Mouse (Mus musculus) spleen, adult 18-20 months (tissue): ENCODE results near the gene Cd164l2.

Source experiments
- DNase-seq, 2 experiments: peaks; one replicate each; pipeline ENCODE4 v3.0.0; 2022; ENCODE audit warnings: mixed read lengths in 2 of 2

The Cd164l2 gene

DNA sequence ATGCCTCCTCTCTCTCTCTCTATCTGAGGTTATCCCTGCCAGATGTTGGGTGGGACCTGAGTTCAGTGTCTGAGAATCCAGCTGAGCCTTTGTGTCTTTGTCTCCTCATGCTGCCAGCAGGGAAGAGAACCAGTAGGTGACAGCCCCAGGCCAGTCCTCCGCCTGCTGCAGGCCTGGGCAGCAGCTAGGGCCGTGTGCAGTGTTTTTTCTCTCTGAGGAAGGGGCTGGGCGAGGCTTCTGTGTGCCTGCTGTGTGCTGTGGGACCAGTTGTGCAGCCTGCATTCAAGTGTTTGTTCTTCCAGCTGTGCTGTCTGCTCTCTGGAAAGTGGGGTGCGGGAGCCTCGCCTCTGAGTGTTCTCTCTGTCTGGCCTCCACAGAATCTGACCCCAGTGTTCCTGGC, 11.9 kb downstream of the Cd164l2 start:
- no peak for DNase-seq

DNA sequence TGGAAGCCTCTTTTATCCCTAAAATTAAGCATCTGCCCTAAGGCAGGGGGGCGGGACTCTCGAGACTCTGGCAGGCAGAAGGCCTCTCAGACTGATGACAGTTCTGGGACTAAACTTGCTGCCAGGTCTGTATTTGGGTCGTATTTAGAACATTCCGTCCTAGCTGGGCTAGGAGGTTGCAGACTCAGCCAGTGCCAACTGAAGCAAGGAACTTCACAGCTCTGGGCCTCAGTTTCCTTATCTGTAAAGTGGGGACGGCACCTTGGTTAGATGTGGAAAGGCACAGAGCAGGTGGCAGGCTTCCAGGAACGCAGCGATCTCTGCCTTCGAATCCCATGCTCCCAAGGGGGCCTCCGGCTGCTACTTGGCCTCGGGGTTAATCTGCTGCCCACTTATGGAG, 14.1 kb downstream of the Cd164l2 start:
- DNase-seq, result no peak

DNA sequence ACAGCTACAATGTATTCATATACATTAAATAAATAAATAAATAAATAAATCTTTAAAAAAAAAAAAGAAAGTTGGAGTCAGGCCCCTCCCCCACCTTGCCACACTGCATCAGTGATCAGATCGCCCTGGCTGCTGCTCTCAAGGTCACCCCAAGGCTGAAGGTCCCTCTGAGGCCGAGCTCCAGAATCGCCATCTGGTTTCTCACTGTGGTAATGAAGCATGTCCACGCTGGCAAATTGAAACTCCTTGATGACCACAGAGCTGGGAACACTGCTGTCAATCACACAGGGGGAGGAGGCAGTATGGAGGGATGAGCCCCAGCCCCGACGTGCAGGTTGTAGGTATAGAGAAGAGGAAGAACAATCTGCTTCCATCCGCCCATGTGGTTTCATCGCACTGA, 15.7 kb downstream of the Cd164l2 start:
- no peak for DNase-seq

DNA sequence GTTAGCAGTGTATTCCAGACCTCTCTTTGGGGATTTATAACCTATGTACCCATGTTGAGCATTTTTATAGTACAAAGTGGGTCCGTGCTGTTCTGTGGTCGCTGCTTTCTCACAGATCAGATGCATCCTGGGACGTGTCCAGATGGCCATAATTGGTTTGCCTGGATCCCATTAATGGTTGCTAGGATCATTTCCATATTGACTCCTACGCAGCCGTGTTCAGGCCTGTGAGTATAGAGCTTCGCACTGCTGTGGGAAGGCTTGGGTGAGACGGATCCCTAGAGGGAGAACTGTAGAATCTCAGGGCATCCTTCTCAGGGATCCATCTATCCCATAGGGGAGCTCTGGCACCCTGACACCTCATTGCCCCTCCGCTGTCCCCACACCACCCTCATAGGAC, 17.7 kb downstream of the Cd164l2 start:
- no peak for DNase-seq

DNA sequence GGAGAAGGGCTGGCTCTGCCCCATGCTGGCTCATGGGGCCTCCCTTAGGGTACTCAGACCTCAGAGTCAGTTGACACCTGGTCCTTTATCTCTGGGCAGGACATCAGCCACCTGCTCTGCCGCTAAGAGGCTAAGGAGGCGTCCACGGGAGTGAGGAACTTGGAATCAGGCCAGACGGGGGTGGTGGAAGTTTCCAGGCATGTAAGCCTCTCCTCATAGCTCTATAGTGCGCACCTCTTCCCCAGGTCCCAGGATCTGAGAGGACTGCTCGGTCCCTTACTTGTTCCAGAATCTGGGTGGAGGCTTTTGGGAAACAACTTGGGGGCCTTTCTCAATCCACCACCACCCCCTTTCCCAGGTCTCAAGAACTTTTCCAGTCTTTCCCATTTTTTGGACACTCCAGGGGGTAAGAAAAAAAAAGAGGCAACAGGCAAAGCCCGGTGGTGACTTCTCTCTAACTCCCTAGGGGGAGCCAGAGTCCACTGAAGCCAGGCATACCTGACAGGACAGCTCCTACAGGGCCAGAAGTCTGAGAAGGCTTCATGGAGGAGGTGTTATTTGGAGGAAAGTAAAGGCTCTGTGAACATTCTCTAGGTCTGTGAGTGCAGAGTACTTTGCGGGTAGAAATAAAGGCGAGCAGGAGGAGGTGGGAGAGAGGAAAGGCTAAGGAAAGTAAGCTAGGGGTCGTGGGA, 21.5 kb downstream of the Cd164l2 start:
- DNase-seq, result peak in 1 of 2 experiments; percentile 33

DNA sequence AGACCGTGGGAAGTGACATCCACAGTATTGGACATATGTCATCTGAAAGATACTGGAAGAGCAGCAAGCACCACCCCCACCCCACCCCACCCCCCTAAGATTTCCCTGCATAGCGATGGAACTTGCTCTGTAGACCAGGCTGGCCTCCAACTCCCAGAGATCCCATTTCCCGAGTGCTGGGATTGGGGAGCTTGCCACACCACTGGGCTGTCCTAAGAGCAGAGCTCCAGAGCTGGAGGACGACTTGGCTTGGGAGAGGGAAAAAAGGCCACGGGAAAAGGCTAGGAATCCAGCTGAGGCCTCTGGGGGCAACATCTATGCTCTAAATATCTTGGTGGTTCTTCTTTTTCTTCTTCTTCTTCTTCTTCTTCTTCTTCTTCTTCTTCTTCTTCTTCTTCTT, 22.8 kb downstream of the Cd164l2 start:
- no peak for DNase-seq

DNA sequence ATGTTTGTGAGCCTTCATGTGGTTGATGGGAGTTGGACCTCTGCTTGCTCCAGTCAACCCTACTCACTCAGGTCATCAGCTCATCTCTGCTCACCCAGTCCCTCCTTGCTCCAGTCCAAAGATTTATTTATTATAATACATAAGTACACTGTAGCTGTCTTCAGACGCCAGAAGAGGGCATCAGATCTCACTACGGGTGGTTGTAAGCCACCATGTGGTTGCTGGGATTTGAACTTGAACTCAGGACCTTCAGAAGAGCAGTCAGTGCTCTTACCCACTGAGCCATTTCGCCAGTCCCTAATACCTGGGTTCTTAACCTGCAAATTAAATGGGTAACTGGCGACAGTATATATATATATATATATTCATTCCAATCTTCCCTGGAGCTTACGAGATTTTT, 23.5 kb downstream of the Cd164l2 start:
- no peak for DNase-seq

DNA sequence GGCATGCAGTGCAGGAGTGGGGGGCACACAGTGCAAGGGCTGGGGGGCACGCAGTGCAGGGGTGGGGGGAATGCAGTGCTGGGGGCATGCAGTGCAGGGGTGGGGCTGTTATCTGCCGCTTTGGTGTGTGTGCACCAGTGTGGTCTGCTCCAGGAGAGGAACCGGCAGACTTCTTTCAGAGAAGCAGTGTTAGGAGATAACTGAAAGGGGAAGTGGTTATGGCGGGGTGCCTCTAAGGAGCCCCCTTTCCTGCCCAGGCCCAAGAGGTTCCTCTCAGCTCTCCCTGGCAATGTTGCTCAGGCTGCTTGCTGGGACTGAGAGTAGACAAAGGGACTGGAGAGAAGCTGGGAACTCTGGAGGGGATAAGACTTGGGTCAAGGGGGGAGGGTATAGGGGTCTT, 26.0 kb downstream of the Cd164l2 start:
- DNase-seq, result peak; percentile 40 to 41

DNA sequence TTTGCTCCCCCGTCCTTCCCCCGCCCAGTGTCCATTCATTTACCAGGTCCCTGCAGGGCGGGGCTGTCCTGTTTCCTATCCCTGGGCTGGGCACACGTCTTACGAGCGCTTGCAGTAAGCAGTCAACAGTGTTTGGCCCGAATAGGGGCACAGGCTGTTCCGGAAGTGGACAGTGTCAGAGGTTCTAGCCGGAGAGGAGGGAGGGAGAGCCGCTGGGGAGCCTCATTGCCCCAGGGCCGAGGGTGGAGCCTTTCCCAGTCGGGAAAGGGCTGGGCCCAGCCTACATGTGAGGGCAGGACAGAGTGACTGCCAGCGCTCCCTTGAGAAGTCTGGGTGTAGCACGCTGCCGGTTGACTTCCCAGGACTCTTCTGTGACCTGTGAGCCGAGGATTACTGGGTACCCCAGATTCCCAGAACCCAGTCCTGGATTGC, 28.6 kb downstream of the Cd164l2 start, which contains the start of gene Map3k6:
Gene Map3k6 (plus strand): TSS at position 329 of the 432 bp plus-strand sequence.
- DNase-seq, result peak; percentile 32 to 40

DNA sequence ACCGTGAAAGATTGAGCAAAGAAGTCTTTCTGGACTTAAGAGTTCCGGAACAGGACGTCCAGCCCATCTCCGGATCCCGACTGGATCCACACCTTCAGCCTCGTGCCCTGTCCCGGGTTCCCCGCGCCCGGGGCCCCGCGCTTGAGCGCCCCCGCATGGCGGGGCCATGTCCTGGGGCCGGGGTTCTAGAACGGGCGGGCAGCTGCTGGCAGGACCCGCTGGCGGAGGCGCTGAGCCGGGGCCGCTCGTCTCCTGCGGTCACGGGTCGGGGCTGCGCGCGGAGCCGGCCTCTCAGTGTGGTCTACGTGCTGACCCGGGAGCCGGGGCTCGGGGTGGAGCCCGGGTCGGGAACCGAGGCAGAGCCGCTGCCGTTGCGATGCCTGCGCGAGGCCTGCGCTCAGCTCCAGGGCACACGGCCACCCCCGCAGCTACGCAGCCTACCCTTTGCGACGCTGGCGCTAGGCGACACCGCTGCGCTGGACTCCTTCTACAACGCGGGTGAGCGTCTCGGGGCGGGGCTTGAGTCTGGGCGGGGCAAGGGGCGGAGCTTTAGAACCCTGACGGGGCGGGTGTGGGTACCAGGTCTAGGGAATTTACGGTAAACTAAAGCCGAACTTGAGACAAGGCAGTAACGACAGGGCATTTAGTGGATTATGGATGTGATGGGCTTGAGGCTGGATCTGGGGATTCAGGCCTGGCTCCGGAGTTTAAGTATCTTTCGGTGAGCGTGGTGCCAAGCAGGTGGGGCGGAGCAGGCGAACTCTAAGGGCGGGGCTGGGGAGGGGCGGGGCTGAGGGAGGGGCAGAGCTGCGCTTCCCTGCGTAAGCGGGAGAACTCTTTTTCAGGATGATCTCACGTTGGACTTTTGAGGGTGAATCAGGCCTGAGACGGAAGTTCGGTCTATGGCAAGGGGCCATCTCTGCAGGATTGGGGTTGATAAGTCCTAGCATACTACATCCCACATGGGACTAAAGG, 29.3 kb downstream of the Cd164l2 start:
- DNase-seq, result peak; percentile 83 to 93

DNA sequence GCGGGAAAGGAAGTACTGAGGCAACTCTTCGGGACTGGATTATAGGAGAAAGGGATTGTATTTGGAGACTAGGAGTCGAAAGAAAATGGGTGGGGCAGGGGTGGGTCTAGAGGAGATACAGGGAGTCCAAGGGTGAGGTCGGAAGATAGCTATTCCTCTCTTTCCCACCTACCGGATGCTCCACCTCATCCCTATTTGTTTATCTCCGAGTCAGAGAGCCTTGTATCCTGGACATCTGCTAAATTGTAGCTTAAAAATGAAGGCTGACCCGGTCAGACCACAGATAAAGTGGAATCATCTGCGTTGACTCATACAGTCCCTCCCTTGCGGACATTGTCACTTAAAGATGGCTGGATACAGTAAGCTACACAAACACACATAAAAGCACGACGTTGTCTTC, 30.0 kb downstream of the Cd164l2 start:
- no peak for DNase-seq

DNA sequence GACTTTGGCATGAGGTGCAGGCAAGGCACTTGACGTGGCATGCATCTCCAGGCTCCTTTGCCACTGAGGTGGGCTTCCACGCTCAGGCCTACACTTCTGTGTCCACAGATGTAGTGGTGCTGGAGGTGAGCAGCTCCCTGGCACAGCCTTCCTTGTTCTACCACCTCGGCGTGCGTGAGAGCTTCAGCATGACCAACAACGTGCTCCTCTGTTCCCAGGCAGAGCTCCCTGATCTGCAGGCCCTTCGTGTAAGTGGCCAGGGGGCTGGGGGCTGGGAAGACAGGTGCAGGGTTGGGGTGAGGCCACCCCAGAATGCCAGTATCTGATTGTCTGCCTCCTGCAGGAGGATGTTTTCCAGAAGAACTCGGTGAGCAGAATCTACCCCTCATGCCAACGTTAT, 30.8 kb downstream of the Cd164l2 start:
- DNase-seq, result no peak

DNA sequence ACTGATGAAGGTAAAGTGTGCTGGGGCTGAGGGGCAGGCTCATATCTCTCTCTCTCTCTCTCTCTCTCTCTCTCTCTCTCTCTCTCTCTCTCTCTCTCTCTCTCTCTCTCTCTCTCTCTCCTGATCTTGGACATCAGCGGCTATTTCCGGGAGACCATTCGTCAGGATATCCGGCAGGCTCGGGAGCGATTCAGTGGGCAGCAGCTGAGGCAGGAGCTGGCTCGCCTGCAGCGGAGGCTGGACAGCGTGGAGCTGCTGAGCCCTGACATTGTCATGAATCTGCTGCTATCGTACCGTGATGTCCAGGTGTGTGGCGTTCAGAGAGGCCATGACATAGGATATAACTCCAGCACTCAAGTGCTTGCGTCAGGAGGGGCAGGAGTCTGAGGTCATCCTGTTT, 31.6 kb downstream of the Cd164l2 start:
- no peak for DNase-seq

DNA sequence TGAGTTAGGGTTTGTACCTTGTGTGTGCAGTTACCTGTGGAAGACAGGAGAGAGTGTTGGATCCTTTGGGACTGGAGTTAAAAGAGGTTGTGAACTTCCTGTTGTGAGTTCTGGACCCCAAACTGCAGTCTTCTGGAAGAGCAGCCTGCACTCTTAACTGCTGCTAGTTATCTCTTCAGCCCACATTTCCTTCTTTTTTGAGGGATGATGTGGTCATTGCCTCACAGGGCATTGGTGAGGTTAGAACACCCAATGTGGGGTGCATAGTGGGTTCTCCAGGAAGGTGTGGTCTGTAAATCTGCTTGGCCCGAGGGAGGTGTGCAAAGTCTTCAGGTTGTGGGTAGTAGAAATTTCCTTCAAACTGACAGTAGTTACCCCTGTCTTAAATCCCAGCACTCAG, 32.4 kb downstream of the Cd164l2 start:
- no peak for DNase-seq

DNA sequence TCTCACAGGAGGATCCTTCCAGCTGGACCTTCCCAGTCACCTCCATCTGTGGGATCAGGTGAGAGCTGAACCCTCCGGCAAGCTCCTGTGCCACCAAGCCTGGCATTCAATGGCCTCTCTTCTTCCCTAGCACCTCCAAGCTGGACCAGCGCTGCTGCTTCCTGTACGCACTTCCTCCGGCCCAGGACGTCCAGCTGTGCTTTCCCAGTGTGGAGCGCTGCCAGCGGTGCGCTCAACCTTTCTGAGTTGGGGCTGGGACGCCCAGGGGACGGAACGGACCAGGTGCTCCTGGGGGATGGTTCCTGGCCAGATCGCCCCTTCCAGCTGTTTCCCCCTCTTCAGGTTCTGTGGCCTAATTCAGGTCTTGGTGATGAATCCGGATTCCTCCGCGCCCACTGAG, 35.1 kb downstream of the Cd164l2 start:
- DNase-seq, result no peak

DNA sequence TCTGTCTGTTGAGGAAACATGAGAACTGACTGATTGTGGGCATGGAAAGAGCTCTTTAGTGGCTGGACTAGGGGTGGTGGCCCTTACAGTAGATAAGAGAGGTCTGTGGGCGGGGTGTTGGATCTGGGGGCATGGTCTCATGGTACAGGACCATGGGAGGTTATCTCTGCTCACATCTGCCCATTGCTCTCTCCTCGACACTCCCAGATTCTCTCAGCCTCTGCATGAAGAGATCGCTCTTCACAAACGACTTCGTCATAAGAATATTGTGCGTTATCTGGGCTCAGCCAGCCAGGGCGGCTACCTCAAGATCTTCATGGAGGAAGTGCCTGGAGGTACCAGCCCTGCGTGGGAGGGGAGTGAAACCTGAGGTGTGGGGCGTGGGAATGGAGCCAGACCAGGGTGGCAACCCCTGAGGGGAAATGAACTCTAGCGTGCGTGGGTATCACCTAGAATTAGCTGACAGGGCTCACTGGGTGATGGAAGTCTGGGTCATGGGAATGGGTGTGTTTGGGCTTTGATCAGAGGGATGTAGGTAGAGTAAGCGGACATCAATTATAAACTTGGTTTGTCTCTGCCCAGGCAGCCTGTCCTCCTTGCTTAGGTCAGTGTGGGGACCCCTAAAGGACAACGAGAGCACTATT, 36.0 kb downstream of the Cd164l2 start:
- DNase-seq, result no peak

DNA sequence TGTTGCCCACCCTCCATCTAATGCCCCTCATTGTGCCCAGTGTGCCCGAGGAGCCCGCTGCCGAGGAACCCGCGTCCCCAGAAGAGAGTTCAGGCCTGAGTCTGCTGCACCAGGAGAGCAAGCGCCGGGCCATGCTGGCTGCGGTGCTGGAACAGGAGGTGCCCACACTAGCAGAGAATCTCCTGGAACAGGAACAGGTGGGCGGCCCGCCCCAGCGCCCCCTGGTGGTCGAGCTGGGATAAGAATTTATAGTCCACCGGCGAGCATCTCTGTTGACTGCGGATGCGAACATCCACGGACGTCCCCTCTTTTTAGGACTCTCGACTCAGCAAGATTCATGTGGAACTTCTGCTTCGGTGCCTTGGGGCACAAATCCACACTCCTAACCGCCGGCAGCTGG, 38.7 kb downstream of the Cd164l2 start:
- peak; percentile 67 to 83 for DNase-seq

DNA sequence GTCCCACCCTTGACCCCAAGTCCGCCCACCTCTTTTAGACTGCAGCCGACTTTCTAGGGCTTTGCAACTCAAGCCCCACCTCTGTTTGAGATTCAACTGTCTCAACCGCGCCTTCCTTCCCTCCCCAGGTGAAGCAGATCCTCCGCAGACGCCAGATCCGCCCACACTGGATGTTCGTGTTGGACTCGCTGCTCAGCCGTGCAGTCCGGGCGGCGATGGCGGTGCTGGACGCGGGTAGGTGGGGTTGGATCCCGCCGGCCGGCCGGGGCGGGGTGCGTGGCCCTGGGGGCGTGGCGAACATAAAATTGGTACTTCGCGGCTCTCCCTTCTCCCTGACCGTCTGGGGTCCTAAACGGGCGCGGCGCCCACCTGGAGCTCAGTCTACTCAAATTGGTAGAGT, 39.3 kb downstream of the Cd164l2 start:
- DNase-seq, result no peak

DNA sequence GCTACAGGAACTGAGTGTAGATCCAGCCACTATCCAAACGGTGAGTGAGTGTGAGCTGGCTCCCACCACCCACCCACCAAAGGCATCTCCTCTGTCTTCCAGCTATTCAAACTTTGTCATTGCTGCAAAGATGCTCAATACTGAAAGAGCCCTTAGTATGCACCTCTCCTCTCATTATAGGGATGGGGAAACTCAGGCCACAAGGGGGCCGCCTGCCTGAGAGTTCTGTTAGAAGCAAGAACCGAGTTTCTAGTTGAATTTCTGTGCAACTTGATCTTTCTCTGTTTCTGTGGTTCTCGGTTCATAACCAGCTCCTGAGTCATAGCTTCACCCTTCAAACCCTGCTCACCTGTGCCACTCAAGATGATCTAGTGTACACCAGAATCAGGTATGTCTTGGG, 40.2 kb downstream of the Cd164l2 start:
- DNase-seq, result no peak

DNA sequence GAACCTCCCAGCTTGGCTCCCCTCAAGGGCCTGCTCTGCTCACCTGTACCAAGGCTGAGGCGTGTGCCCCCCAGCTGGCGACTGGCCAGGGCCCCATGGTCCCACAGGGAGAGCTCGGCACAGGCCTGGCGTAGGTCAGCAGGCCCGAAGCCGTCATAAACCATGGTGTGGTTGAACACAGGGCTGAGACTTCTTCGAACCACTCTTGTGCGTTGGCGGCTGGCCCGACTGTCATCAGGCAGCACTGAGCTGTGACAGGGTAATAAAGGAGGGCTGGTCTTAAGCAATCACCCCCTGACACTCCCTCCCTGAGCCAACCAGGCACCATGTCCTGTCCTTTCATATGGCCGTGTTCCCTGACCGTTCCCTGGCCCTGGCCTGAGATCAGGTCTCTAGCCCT, 41.5 kb downstream of the Cd164l2 start:
- no peak for DNase-seq

DNA sequence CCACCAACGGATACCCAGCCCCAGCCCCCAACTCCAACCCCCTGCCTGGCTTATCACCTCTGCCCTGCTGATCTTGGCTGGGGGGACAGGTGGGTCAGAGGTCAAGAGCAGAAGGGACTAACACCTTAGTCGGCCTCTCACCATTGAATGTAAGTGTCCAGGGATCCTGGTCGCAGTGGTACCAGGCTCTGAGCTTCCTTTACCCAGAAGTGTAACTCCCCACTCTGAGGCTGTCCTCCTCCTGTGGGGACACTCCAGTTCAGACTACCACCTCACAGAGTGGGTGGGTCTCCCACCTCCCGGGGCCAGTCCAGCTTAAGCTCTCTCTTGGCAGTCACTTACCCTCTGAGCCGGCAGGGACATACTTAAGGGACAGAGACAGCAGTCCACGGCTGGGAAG, 43.5 kb downstream of the Cd164l2 start:
- no peak for DNase-seq

DNA sequence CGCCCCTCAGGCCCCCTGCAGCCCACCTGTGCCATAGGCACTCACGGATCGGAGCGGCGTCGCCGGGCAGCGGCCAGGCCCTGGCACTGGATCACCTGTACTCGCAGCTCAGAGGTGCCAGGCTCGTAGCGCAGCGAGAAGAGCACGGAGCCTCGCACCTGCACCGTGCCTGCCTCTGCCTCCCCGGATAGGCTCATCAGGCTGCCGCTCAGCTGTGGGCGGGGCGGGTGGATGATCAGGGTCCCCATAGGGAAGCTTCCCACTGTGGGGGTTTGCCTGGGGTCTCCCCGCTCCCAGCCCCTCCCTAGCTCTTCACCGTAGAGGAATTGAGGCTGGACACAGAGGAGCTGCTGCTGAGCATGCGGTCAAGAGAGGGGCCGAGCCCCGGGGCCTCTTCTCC, 44.9 kb downstream of the Cd164l2 start:
- DNase-seq, result no peak

DNA sequence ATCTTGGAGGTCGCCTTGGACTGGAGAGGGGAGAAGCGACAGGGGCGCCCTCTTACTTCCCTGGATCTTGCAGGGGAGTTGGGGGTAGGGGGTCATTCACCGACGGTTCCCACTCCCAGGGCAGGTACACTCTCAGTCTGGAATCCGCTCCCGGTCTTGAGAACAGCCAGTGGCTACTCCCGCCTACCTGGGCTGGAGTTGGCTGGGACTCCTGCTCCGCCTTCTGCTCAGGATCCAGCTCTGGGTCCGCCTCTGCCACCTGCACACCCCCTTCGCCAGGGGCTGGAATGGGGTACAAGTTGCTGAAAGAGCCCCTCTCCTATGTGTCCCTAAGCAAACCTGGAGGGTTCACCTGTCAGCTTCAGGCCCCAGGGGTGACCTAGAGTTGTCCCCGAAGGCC, 45.3 kb downstream of the Cd164l2 start:
- DNase-seq, result no peak
